Mouse (Mus musculus): ENCODE measurements around the gene Rad54l2. TPM values are rescaled to one million over a fixed set of nuclear protein-coding genes. Genes with fewer than 3 reads are reported as not detected.
A peak's percentile ranks its signal among the peaks of the same experiment; 100 is the strongest.

The Rad54l2 gene
- polyA plus RNA-seq, 1 experiment from 2014 or later = 1.6 TPM

DNA sequence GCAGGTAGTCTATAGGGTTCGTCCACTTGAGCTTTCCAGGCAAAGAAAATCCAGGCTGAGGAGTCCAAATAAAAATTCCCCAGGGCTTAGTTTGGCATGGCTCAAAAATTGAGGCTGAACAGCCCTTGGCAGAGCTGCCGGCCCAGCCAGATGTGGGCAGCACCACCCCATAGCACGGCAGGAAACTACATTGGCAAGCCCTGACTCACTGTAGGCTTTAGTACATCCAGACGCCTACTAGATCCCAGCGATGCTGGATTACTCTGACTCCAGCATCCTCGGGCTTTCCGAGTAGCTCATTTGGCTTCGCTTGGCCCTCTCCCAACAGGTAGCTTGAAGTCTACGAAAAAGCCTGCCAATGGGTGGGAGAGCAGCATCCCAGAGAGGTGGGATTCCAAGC lies 108.0 kb downstream of the Rad54l2 start:
- H3K4me2 ChIP-seq (replicated peaks; ENCODE audit: low read depth) = no peak overlapping the region
- DNase-seq (ENCODE audit: low spot score) (no peak), ATAC-seq (ENCODE audit: low FRiP score, low TSS enrichment) (no peak)
- H3K9me3 ChIP-seq (ENCODE audit: control insufficient read depth, low read length) = no peaks in the 10 kb centered on the region
- H3K4me1 ChIP-seq (replicated peaks; ENCODE audit: control insufficient read depth, insufficient read depth) = 0 out of 2 replicates have a peak, but pooled peaks cover 3% of the 10 kb centered on the region
- TF ChIP-seq CTCF (IDR thresholded peaks at IDR 0.05; ENCODE audit: low read depth) = no peak
- no peak for TF ChIP-seq EP300 (optimal IDR thresholded peaks at IDR 0.05)
- WGBS = 80% methylated on average over 9 of the region's 9 CpGs
- no peak overlapping the region for H3K9ac ChIP-seq (ENCODE audit: low read length)
- peaks cover 16% of the 10 kb centered on the region for H3K36me3 ChIP-seq (ENCODE audit: control insufficient read depth, insufficient read depth, low read length)
- H3K4me3 ChIP-seq (ENCODE audit: low read depth, low read length) = no peak overlapping the region
- no peaks in the 10 kb centered on the region for H3K27me3 ChIP-seq (ENCODE audit: control insufficient read depth, insufficient read depth, low read length)
- H3K27ac ChIP-seq (replicated peaks) = no peak overlapping the region

DNA sequence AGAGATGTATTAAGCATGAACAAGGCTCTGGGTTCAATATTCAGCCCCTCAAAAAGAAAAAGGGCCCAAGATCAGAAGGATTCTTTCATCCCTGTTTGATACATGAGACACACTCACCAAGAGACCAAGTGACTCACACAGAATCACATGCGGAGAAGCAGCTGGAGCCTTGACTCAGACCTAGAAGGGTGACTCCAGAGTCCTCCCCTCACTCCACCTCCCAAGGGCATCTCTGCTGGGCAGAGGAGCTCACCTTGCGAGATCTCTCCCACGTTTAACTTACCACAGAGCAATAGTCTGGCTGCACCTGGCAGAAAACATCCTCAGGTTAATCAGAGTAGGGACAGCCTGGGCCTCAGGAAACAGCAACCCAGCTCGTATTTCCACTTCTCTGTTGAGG lies 110.8 kb downstream of the Rad54l2 start:
- no peak overlapping the region for H3K4me3 ChIP-seq (ENCODE audit: low read depth, low read length)
- WGBS = 63% methylated on average over 4 of the region's 4 CpGs
- H3K9ac ChIP-seq (ENCODE audit: low read length) = no peak overlapping the region
- H3K27me3 ChIP-seq (ENCODE audit: control insufficient read depth, insufficient read depth, low read length) = no peaks in the 10 kb centered on the region
- peaks cover 22% of the 10 kb centered on the region for H3K36me3 ChIP-seq (ENCODE audit: control insufficient read depth, insufficient read depth, low read length)
- H3K4me1 ChIP-seq (replicated peaks; ENCODE audit: control insufficient read depth, insufficient read depth) = no peaks in the 10 kb centered on the region
- no peak overlapping the region for H3K27ac ChIP-seq (replicated peaks)
- TF ChIP-seq CTCF (IDR thresholded peaks at IDR 0.05; ENCODE audit: low read depth) (no peak), EP300 (optimal IDR thresholded peaks at IDR 0.05) (no peak)
- no peak for ATAC-seq (ENCODE audit: low FRiP score, low TSS enrichment)
- no peak overlapping the region for H3K4me2 ChIP-seq (replicated peaks; ENCODE audit: low read depth)
- DNase-seq (ENCODE audit: low spot score) = no peak
- H3K9me3 ChIP-seq (ENCODE audit: control insufficient read depth, low read length) = no peaks in the 10 kb centered on the region

DNA sequence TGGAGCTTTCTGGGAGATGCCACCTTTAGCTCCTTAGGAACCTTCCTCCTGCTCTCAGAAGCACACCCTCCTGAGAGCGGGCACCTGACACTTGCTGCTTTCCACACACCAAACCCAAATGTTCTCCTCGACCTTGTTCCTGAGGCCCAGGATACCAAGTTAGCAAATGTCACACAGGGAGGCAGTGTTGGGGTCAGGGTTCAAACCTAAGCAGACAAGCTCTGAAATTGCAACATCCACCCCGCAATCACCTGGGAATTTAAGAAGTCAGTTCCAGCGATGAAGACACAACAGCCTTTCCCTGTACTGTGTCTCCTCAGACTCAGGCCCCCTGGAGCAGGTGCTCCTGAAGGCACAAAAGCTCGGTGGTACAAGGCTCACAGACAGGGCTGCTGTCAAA lies 111.3 kb downstream of the Rad54l2 start:
- no peak overlapping the region for H3K9ac ChIP-seq (ENCODE audit: low read length)
- peaks cover 23% of the 10 kb centered on the region for H3K36me3 ChIP-seq (ENCODE audit: control insufficient read depth, insufficient read depth, low read length)
- no peaks in the 10 kb centered on the region for H3K27me3 ChIP-seq (ENCODE audit: control insufficient read depth, insufficient read depth, low read length)
- no peaks in the 10 kb centered on the region for H3K9me3 ChIP-seq (ENCODE audit: control insufficient read depth, low read length)
- no peak overlapping the region for H3K4me2 ChIP-seq (replicated peaks; ENCODE audit: low read depth)
- ATAC-seq (ENCODE audit: low FRiP score, low TSS enrichment) (no peak), DNase-seq (ENCODE audit: low spot score) (no peak)
- no peak overlapping the region for H3K4me3 ChIP-seq (ENCODE audit: low read depth, low read length)
- WGBS = 84% methylated on average over 5 of the region's 5 CpGs
- TF ChIP-seq CTCF (IDR thresholded peaks at IDR 0.05; ENCODE audit: low read depth) = no peak
- no peak for TF ChIP-seq EP300 (optimal IDR thresholded peaks at IDR 0.05)
- H3K4me1 ChIP-seq (replicated peaks; ENCODE audit: control insufficient read depth, insufficient read depth) = no peaks in the 10 kb centered on the region
- H3K27ac ChIP-seq (replicated peaks) = no peak overlapping the region; the same call in 1 of the 2 replicates

DNA sequence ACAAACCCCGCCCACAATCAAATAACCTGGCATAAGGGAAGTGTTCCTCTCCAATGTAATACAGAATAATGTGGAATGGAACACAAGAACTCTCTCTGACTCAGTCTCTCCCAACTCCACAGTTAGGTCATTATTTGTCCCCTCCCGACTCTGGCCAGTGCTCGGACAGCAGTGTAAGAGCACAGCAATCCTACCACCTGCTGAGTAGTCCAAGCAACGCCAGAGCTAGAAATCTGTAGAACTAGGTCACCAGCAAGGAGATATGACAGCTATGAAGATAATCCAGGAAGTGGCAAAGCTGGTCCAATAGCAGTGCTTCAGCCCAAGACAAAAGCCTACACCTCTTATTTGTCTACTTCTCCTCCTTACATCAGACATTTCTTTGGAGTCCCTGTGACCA lies 112.4 kb downstream of the Rad54l2 start:
- no peak overlapping the region for H3K27ac ChIP-seq (replicated peaks)
- DNase-seq (ENCODE audit: low spot score) (no peak), ATAC-seq (ENCODE audit: low FRiP score, low TSS enrichment) (no peak)
- H3K4me2 ChIP-seq (replicated peaks; ENCODE audit: low read depth) = no peak overlapping the region
- H3K9ac ChIP-seq (ENCODE audit: low read length) = no peak overlapping the region
- TF ChIP-seq CTCF (IDR thresholded peaks at IDR 0.05; ENCODE audit: low read depth) (no peak), EP300 (optimal IDR thresholded peaks at IDR 0.05) (no peak)
- no peaks in the 10 kb centered on the region for H3K27me3 ChIP-seq (ENCODE audit: control insufficient read depth, insufficient read depth, low read length)
- no peak overlapping the region for H3K4me3 ChIP-seq (ENCODE audit: low read depth, low read length)
- H3K4me1 ChIP-seq (replicated peaks; ENCODE audit: control insufficient read depth, insufficient read depth) = no peaks in the 10 kb centered on the region
- H3K36me3 ChIP-seq (ENCODE audit: control insufficient read depth, insufficient read depth, low read length) = peaks cover 20% of the 10 kb centered on the region
- H3K9me3 ChIP-seq (ENCODE audit: control insufficient read depth, low read length) = no peaks in the 10 kb centered on the region
- 59% methylated on average over 4 of the region's 4 CpGs for WGBS

DNA sequence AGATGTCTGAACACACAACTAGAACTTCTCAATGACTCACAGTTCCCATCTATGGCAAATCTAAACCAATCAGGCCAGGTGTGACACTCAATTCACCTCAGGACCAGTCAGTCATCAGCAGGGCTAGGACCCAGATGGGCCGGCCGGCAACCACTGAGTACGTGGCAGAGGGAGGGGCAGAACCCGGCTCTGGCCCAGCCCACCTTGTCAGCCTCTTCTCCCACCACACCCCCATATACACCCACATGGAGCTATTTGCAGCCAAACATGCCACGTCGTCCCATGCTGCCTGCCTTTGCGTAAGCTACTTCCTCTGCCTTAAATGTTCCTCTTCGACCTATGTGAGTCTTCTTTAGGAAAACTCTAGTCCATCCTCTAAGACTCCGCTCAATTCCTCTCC lies 113.0 kb downstream of the Rad54l2 start:
- WGBS = 61% methylated on average over 9 of the region's 9 CpGs
- ATAC-seq (ENCODE audit: low FRiP score, low TSS enrichment) (peak; percentile 67), DNase-seq (ENCODE audit: low spot score) (peak; percentile 43)
- Histone ChIP-seq H3K4me1 (replicated peaks; ENCODE audit: control insufficient read depth, insufficient read depth) (no peaks in the 10 kb centered on the region), H3K9ac (ENCODE audit: low read length) (no peak overlapping the region), H3K27ac (replicated peaks) (no peak overlapping the region), H3K4me3 (ENCODE audit: low read depth, low read length) (no peak overlapping the region), H3K36me3 (ENCODE audit: control insufficient read depth, insufficient read depth, low read length) (peaks cover 25% of the 10 kb centered on the region), H3K27me3 (ENCODE audit: control insufficient read depth, insufficient read depth, low read length) (no peaks in the 10 kb centered on the region), H3K9me3 (ENCODE audit: control insufficient read depth, low read length) (no peaks in the 10 kb centered on the region), H3K4me2 (replicated peaks; ENCODE audit: low read depth) (no peak overlapping the region)
- no peak for TF ChIP-seq CTCF (IDR thresholded peaks at IDR 0.05; ENCODE audit: low read depth)

DNA sequence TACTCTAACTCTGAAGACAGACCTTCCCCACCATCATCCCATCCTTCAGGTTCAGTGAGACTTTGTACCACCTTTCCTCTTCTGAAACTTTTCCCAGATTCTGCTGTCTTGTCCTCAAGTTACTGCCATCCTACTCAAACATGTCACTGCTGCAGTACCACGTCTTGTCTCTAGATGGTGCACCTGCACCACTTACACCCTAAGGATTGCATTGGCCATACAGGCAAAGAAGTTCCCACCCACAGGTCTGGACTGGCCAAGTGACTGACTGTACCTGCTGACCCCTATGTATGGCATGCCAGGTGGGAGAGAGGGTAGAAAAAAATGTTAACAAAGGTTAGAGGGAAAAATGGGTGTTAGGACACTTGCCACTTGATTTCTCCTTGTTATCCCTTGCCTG lies 113.5 kb downstream of the Rad54l2 start:
- Histone ChIP-seq H3K4me1 (replicated peaks; ENCODE audit: control insufficient read depth, insufficient read depth) (no peaks in the 10 kb centered on the region), H3K4me2 (replicated peaks; ENCODE audit: low read depth) (no peak overlapping the region), H3K27ac (replicated peaks) (no peak overlapping the region), H3K4me3 (ENCODE audit: low read depth, low read length) (no peak overlapping the region), H3K36me3 (ENCODE audit: control insufficient read depth, insufficient read depth, low read length) (peaks cover 27% of the 10 kb centered on the region), H3K9ac (ENCODE audit: low read length) (no peak overlapping the region), H3K9me3 (ENCODE audit: control insufficient read depth, low read length) (no peaks in the 10 kb centered on the region), H3K27me3 (ENCODE audit: control insufficient read depth, insufficient read depth, low read length) (no peaks in the 10 kb centered on the region)
- WGBS = 3% methylated on average over 1 of the region's 1 CpGs
- ATAC-seq (ENCODE audit: low FRiP score, low TSS enrichment) = peak; percentile 70; the same call in 1 of the 2 replicates
- peak; percentile 99 for TF ChIP-seq CTCF (IDR thresholded peaks at IDR 0.05; ENCODE audit: low read depth)
- TF ChIP-seq EP300 (optimal IDR thresholded peaks at IDR 0.05) = no peak
- DNase-seq (ENCODE audit: low spot score) = peak; percentile 84
